Mouse (Mus musculus): ENCODE measurements at regions not wholly inside any gene's neighbourhood (a gene's known extent, or its start where the extent isn't known, plus 50 kb on each side); places are given as distances from the start of the nearest gene placed in this dataset.

DNA sequence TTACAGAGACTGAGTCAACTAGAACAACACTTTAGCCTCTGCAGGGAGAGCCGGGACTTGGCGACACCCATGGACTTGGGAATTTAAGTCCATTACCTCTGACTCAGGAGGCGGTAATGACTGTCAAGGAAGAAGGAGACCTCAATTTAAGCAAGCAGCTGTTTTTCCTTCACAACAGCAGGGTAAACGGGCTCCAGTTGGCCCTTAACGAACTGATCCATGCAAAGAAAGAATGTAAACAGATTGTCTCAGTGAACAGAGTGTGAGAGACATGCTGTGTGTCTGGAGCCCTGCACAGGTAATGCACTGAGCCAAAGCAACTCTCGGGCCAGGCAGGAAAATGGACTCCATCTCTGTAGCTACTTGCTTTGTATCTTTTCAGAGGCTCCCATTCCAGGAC lies 98.5 kb upstream of the Maf start:
- peak; percentile 8 to 31 for DNase-seq

DNA sequence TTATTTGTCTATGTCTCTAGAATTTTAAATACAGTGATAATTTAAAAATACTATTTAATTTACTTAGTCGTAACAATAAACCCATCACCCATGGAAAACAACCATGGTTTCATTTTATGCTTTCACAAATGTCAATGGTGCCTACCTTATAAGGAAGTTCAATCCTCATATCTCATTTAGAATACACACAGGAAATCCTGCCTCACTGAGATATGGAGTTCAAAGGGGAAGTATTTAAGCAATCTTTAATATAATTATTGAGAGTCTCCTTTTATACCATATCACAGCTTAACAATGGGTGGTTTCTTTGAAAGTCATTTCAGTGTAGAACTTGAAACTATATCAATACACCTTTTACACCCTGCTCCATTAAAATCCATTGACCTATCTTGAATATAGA lies 86.0 kb upstream of the Maf start:
- no peak for DNase-seq

DNA sequence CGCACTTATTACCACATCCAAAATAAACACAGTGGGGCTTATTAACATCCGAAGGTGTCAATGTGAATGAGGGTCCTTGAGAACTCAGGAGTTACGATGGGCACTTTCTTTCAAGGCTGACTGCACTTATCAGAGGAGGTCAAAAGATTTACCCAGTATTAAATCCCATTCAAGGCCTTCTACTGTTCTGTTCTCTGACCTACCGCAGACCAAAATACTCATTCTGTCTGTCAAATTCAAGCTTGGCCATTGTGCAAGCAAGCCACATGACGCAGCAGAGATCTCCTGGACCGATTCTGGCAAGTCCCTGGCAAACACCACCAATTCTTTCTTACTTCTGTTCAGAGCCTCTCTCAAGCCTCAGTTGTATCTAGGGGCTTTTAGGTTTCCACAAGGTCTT lies 80.8 kb upstream of the Maf start:
- DNase-seq = no peak

DNA sequence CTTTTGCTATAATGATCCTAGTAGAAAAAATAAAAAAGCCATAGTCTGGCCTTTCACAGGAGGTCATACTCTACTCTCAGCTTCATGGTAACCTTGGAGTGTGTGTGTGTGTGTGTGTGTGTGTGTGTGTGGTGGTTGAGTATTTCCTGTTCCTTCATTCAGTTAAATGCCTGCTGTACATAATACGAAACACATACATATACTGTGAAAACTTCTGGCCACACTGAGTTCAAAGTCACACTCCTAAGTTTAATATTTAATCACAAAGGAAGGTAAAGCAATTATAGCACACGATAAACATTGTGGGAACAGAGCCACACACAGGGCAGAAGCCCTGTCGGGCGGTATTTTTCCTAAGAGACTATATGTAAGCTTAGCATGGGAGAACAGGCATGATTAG lies 78.6 kb upstream of the Maf start:
- no peak for DNase-seq

DNA sequence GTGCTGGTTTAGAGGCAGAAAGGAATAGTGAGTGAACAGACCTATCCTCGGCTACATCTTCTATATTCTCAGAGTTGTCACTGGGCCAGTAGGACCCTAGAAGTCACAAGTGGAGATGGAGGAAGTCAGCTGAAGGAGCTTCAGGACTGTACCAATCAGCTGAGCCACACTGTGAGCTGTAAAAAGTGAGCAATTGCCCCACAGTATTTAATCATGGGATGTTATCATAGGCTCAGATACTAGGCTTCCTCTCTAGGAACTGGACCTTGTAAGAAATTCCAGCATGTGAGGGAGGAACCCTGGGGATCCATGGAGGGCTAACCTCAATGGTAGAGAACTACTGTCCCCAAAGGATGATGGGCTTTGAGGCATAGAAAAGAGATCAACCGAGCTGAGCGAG lies 78.2 kb upstream of the Maf start:
- no peak for DNase-seq

DNA sequence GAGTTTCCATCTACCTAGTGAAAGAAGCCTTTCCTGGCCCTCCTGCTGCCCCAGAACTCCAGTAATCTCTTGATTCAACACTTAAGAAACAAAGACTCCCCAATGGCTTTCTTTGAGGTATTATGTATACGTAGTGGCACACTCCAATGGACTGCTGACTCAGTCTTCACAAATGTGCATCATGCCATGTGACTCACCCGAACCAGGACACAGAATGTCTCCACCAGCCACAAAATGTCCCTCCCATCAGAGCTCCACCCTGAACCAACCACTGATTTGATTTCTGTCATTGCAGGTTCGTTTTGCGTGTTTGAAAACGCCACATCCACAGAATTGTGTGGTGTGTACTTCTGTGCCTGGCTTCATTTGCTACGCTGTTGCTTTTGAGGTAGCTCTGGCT lies 75.8 kb upstream of the Maf start:
- DNase-seq = no peak

DNA sequence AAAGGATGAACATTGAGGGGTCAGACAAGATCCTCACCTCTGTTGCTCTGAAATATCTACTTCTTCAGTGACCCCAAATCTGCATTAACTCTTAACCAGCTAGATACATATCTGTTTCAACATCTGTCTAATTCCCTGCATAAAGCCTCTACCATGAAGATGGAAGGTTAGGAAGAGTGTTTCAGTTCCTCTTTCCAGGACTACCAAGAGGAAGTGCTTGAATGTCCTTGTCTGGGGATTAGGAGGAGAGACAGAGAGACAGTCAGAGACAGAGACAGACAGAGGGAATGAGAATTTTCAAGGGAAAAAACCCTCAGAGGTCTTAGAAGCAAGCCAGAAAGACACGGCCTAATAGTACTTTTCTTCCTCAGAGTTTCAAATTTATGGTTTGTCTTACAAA lies 70.8 kb upstream of the Maf start:
- DNase-seq = no peak

DNA sequence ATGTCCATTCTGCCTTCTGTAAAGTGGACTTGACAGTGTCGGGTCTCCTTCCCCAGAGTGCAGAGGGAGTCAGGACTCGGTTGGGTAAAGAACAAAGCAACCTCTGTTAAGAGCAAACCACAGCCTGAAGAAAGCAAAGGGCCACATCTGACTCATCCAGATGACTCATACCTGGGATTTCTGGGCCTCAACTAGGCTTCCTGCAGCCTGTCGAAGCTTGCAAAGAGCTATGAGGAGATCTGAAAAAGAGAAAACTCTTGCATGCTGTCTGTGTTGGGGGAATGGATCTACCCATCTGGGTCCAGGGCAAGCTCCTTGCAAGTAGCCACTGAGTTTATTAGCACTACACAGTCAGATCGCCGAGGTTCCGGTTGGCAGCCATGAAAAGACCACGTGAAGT lies 63.5 kb upstream of the Maf start:
- no peak for DNase-seq

DNA sequence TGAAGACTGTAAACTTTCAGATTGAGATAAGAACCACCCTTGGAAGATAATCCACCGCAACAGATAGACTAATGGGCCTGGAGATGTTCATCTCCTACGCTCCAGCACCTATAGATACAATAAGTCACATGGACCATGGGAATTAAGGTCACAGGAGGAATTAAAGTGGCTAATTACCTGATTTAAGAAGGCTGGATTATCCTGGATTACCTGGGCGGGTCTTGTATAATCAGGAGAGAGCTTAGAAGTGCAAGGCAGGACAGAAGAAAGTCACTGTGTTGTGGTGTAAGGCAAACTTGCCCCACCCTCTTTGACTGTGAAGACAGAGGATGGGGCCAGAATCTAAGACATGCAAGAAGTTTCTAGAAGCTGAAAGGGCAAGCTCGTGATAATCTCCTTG lies 61.0 kb upstream of the Maf start:
- no peak for DNase-seq

DNA sequence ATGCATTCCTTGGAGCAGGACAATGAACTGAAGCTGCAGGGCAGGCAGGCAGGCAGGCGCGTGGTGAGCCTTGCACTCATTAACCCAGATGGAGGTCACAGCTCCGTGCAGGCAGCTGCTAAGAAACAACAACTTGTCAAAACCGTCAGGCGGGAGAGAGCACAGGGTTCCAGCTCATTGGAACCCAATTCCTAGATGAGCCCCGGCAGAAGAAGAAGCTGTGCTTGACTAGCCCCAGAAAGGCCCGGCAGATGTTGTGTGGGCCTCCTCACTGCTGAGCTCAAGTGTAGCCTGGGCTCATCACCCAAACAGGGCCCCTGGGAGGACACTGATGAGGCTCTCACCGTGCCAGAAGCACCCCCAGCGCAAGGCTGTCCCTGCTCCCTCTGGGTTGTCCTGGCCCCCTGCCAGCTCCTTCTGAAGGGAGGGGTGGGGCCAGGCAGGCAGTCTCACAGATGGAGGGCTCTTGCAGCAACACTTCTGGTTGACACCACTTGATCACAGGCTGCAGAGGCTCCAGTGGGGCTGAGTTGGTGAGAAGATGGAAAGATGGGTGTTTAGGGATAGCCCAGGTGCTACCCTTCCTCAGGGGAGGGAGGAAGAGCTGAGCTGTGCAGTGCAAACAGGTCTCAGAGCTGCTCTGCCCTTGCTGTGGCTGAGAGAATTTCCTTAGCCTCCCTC lies 58.8 kb upstream of the Maf start:
- peak in 1 of 2 experiments; percentile 37 for DNase-seq

DNA sequence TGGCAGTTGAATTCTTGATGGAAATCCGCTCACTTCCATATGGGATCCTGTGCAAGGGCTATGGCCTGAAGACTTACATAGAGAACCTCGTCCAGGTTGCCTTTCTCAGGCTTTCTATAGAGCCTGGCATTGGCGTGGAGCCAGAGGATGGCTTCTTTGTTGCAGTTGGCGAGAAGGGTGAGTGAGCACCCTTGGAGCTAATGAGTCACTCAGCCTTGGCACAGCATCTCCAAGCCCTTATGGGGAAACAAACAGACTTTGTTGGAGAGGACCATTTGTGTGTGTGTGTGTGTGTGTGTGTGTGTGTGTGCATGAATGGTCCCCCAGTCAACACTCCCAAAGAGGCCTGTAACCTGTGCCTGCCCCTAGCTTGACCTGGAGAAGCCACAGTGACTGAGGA lies 57.0 kb upstream of the Maf start:
- DNase-seq = peak; percentile 45 to 54

DNA sequence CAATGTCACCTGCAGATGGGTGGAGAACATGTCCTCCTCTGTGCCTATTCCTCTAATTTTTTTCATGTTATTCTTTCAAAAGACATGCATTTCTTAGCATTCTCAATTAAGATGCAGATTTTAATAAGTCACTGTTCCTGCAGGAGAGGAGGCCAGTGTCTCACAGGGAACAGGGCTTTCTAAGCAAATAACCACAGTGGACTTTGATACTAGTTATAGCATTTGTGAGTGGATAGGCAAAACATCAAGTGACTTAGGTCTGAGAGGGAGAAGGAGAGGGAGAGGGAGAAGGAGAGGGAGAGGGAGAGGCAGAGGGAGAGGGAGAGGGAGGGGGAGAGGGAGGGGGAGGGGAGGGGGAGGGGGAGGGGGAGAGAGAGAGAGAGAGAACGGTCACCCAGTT lies 50.4 kb upstream of the Maf start:
- no peak for DNase-seq
